Mouse (Mus musculus): ENCODE results near the gene Gm10300. TPM values are rescaled to one million over a fixed set of nuclear protein-coding genes. Genes with fewer than 3 reads are reported as not detected.

Gm10300 gene
- under 1 TPM in 1 of 2 experiments, not detected in 1; 0.13 TPM for total RNA-seq (2021)
- long read RNA-seq, experiment 1, result 0 reads
- long read RNA-seq, experiment 2, partial matches to known transcripts, result 0 of 1 reads
- long read RNA-seq, experiment 2, other reads (novel, unspliced or antisense), result 0 of 1 reads

GRCm38 (mm10) chr4:132074077-132074932 lies at the start of gene Gm10300:
Gene Gm10300 (plus strand): TSS chr4:132074697.
- peak; percentile 63 to 74 for DNase-seq

GRCm38 (mm10) chr4:132025264-132025663 lies 49.2 kb upstream of the Gm10300 start:
- no peak for DNase-seq

GRCm38 (mm10) chr4:132025738-132026527 lies 48.6 kb upstream of the Gm10300 start:
- DNase-seq, result no peak

- no peak for DNase-seq
Observed at GRCm38 (mm10) chr4:132027167-132027566, 47.3 kb upstream of the Gm10300 start.

DNA sequence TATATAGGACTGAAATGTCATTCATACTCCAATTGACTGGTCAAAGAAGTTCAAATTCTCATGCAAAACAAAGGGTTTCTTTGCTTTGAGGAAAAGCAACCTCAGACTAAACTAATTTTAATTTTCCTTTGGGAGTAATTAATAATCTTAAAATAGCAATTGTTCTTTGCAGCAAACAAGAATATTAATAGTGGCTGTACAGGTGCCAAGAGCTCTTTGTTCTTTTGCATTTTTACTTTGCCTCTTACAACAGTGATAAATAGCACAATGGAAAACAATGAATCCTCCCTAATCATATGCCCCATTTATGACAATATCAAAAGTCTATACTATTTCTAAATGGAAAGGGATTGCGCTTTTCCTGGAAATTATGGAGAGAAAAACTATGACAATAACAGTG lies 46.7 kb upstream of the Gm10300 start:
- peak in 1 of 2 experiments; percentile 56 for DNase-seq

DNA sequence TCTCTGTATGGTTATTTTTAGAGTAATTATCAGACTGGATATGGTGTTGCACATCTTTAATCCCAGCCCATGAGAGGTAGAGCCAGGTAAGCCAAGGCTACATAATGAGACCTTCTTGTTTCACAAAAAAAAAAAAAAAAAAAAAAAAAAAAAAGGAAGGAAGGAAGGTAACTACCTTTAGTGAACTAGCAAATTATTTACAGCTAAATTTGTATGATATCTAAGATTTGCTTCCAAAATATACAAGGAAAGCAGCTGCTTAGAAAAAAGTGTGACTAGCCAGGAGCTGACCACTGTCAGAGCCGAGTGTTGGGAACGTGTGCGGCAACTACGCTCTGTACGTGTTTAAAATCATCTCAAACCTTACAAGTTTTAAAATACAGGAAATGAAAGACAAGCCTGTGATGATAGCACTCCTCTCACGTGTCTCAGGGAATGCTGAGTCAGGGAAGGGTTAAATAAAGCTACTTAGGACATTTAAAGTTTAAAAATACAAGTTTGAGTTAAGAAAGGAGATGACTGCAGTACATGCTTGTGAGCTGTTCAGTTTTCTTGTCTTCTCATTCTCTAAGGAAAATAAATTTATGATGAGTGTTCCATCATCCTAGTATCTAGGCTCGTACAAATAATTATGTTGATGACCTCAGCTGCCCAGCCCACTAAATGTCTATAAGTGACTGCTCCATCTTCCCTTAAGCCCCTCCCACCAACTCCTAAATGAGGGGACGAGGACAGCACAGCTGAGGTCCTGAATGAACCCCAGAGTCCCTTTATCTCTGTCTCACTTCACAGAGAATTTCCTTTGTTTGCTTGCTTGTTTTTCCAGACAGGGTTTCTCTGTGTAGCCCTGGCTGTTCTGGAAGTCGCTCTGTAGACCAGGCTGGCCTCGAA lies 44.4 kb upstream of the Gm10300 start:
- no peak for DNase-seq

DNA sequence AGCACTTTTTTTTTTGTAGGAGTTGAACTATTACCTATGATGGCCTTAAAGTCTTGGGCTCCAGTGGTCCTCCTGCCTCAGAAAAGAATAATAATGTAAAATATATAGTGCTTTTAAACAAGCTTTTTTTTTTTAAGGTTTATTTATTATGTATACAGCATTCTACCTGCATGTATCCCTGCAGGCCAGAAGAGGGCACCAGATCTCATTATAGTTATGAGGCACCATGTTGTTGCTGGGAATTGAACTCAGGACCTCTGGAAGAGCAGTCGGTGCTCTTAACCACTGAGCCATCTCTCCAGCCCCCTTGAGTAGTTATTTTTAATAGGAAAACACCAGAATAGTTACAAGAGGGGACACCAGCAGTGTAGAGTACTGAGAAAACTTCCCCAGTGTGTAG lies 41.3 kb upstream of the Gm10300 start:
- no peak for DNase-seq

DNA sequence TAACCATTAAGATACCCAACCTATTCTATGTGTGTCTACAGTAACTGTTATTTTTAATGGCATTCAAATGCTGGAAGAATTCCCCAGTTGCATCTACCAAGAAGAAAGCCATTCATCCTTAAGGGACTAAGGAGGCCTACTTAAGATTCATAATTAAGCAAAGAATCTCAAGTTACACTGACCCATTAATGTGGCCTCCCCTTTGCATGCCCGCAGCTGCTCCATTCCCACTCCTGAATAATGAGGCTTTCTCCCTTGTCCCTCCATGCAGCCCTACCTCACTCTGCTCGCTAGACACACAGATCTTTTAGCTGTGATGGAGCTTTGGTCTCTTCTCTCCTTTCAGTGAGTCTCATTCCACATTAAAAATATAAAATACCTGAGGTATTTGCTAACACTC lies 40.3 kb upstream of the Gm10300 start:
- no peak for DNase-seq

GRCm38 (mm10) chr4:132037137-132037536 lies 37.4 kb upstream of the Gm10300 start:
- no peak for DNase-seq

DNA sequence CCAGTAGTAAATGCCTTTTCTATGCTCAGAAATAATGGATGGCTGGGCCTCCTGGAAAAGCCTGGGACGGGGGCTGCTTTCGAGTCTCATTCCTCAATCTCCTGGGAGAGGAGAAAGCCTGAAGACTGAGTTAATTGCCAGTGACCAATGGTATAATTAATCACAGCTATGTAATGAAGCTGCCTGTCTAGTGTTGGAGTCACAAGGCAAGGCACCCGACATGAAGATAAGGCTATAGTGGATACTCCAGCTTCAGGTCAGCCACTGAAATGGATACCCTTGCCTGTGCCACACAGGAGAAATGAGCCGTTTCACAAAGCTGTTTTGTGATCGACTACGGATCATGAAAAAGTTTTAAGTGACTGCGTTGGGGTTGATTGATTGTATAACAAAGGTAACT lies 36.5 kb upstream of the Gm10300 start:
- DNase-seq, result peak in 1 of 2 experiments; percentile 30

DNA sequence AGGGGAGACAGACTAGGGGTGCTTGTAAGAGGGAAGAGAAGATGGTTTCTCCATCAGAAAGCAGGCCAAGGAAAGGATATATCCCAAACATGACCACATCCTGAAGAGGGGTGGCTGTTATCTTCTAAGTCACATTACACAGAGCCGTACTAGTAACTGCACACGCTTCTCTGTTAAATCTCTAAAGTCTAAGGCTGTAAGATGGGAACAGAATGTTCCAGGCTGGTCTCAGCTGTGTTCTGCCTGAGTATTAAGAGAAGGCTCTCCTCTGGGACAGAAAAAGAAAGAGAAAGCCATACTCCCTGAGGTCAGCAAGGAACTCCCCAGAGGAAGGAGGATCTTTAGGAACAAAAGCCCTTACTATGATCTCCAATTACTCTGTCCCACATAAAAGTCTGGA lies 35.7 kb upstream of the Gm10300 start:
- DNase-seq, result peak; percentile 45 to 79

DNA sequence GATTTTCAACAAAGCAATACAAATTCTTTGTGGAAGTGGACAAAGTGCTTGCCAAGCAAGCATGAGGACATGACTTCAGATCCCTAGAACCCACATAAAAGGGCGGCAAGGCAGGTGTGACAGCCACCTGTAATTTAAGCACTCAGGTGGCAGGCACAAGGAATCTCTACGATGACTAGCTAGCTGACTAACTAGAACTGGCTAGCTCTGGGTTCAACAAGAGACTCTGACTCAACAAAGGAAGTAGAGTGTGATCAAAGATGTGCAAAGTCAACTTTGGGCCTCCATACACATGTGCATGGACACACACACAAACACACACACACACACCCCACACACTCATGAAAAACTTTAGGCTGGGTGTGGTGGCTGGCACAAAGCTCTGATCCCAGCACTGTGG lies 35.0 kb upstream of the Gm10300 start:
- DNase-seq, result no peak

DNA sequence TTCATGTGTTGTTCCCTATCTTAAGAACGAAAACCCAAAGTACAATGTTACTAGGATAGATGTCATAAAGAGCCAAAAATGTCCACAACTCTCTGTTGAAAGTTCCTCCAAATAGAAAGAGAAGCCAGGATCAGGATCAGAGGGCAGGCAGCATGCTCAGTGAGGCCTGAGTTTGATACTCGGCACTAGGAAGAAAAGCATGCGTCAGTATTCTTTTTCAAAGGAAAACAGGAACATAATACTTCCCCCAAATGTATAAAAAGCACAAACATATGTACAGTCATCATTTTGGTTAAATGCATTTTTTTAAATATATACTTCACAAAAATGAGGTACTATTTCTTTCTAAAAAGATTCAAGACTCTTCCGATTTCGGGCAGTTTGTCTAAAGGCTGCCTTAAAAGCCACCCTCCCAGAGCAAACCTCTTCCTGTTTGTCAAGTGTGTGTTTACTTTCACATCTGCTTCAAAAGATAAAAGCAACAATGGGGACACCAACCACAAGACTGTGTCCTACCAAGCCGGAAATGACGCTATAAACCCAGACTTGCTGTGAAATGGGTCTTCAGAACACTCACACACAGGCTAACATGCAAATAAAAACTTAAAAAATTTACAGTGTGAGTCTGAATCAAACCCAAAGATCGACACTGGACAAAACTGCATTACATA lies 34.4 kb upstream of the Gm10300 start:
- DNase-seq, result peak; percentile 54 to 80

GRCm38 (mm10) chr4:132041471-132042332 lies 32.8 kb upstream of the Gm10300 start:
- DNase-seq, result no peak

GRCm38 (mm10) chr4:132043726-132044125 lies 30.8 kb upstream of the Gm10300 start:
- DNase-seq, result no peak

DNA sequence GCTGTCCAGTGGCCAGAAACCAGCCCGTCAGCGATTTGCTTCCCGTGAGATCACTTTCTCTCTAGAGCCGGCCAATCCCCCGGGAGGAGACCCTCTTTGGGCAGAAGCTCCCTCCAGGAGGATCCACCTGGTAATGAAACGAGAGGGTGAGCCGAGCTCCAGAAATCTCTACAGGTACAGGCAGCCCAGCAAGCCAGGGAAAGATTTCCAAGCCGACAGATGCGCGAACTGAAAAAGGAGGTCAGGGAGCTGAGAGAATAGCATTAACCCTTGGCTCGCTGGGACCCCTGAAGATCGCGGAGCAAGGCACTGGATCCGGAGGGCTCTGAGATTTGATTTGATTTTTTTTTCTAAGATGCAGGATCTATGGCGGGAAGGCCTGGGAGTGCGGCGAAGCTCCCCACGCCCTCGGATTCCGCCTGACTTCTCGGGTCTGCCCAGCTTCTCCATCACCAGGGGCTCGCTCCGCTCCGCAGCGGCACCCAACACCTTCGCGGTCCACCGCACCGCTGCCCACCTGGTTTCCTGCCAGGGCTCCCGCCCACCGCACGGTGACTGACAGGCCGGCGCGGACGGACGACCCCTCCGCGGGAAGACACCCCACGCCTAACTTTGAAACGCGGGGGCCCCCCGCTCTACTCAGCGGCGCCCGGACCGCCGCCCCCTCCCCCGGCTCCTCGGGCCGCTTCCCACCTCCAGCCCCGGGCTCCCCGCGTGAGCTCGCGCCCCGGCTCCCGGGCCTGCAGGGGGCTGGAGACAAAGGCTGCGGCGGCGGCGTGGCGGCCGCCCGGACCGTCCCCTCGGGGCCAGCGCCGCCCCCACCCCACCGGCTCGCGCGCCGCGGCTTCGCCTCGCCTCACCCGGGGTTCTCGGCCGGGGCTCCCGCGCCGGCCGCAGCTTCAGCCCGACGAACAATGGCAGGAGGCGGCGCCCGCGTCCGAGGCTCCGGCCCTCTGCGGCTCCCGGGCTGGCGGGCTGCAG lies 26.2 kb upstream of the Gm10300 start:
- DNase-seq, result peak; percentile 44 to 61

GRCm38 (mm10) chr4:132048995-132049404 lies 25.5 kb upstream of the Gm10300 start:
- peak; percentile 86 to 94 for DNase-seq

DNA sequence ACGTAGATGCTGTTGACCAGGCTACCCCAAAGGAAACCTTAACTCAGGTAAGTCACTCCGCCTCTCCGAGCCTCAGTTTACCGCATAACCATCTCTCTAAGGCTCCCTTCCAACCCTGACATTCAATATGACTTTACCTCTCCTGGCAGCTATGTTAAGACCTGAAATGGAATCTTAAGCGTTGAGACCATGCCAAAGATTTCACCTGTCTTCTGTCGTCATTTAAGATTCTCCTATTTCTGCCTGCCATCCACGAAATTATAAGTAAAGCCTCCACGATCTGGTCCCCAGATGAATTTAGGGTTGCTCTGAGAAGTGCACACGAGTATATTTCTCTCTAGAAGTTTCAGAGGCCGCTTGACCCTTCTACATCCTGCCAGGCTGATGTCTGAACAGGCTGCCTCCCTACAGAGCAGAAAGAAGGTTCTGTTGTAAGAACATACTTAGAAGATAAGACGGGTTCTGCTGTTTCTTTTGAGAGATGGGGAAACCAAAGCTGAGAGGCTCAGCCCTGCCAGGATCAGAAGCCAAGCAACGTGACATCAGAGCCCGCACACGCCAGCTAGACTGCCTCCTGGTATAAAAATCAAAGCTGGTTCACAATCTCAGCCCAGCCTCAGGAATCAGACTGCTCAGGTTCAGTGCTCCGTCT lies 24.8 kb upstream of the Gm10300 start:
- DNase-seq, result peak in 1 of 2 experiments; percentile 29

Measured in heart, adult 18-20 months (tissue).